Mouse (Mus musculus) megakaryocyte, embryonic 14.5 days (primary cell): ENCODE data around the gene Rdh11. TPM values are rescaled to one million over a fixed set of nuclear protein-coding genes. Genes with fewer than 3 reads are reported as not detected.
A peak's percentile ranks its signal among the peaks of the same experiment; 100 is the strongest.

Source experiments
- H3K27me3 ChIP-seq: replicated peaks from 2 replicates; pipeline ENCODE3; 2012; ENCODE audit warnings: inconsistent platforms
- H3K36me3 ChIP-seq: replicated peaks from 2 replicates; pipeline ENCODE3; 2012; ENCODE audit warnings: low read length, inconsistent platforms, mixed read lengths
- H3K4me1 ChIP-seq: 2 replicates; pipeline ENCODE4 v1.6.1; 2012; ENCODE audit warnings: inconsistent platforms
- H3K4me3 ChIP-seq: replicated peaks from 2 replicates; pipeline ENCODE3; 2012; ENCODE audit warnings: moderate library complexity, mild to moderate bottlenecking, inconsistent platforms
- H3K9me3 ChIP-seq: 2 replicates; pipeline ENCODE4 v1.6.1; 2012; ENCODE audit warnings: inconsistent platforms
- FLI1 ChIP-seq: IDR thresholded peaks from 2 replicates; pipeline ENCODE4 v1.6.1; 2012; ENCODE audit warnings: low read length, inconsistent platforms, mixed read lengths
- GATA1 ChIP-seq: IDR thresholded peaks from 3 replicates; pipeline ENCODE4 v1.6.1; 2012; ENCODE audit warnings: mixed read lengths, low read length, inconsistent platforms, borderline replicate concordance
- polyA plus RNA-seq: library from polyadenylated mRNA; stranded (reverse); fragments of >175 nt; gene quantifications from 2 replicates; pipeline ENCODE4 v1.2.3, GENCODE M21; 2012; ENCODE audit warnings: low replicate concordance; ENCODE audit not compliant: insufficient read depth

Rdh11 gene
- polyA plus RNA-seq, 1 experiment, result 1.2 TPM

GRCm38 (mm10) chr12:79149653-79150052, 42.4 kb downstream of the Rdh11 start:
- no peak for TF ChIP-seq GATA1
- no peak for TF ChIP-seq FLI1
- H3K4me3 ChIP-seq, result no peak overlapping the region
- H3K36me3 ChIP-seq, result peaks cover 85% of the 10 kb centered on the region
- no peaks in the 10 kb centered on the region for H3K27me3 ChIP-seq
- no peaks in the 10 kb centered on the region; the same call in 1 of the 2 replicates for H3K4me1 ChIP-seq
- no peaks in the 10 kb centered on the region for H3K9me3 ChIP-seq

DNA sequence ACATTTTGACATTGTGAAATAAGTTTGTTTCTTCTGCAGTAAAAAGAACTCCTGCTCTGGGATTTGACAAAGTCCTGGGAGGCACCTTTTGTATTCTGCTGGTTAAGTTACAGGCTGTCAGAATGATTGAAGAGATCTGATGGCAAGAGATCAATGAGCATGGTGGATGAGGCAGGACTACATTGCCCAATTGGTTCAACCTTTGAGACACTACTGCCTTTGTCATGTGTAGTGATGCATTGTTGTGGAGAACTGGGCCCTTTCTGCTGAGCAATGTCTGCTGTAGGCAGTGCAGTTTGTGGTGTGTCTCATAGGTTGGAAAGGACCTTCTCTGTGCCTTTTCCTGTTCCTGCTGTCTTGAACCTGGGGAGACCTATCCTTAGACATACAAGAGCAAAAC, 50.7 kb downstream of the Rdh11 start:
- peaks cover 3% of the 10 kb centered on the region; the same call in 1 of the 2 replicates for H3K4me1 ChIP-seq
- TF ChIP-seq FLI1 (no peak), GATA1 (no peak)
- H3K36me3 ChIP-seq, result peaks cover 15% of the 10 kb centered on the region
- H3K9me3 ChIP-seq, result no peaks in the 10 kb centered on the region
- peaks cover 2% of the 10 kb centered on the region for H3K27me3 ChIP-seq
- H3K4me3 ChIP-seq, result no peak overlapping the region

DNA sequence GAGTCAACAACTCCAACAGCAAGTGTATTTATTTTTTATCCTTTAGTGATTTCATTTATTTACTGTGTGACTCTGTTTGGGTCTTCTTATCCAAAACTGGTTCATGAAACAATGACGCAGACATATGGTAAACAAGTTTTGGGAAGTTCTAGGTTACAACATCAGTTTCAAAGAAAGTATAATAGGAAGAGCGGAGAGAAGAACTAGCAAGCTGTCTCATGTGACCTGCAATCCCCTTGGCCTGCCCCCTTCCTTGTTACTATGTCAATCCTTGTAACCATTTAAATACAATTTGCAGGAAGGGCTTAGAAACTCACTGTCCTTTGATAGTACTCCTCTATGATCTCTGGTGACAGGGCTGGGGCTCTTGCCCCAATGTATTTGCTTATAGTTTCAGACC, 51.3 kb downstream of the Rdh11 start:
- Histone ChIP-seq H3K9me3 (no peaks in the 10 kb centered on the region), H3K36me3 (peaks cover 9% of the 10 kb centered on the region), H3K27me3 (peaks cover 2% of the 10 kb centered on the region), H3K4me3 (no peak overlapping the region), H3K4me1 (peaks cover 3% of the 10 kb centered on the region; the same call in 1 of the 2 replicates)
- TF ChIP-seq GATA1 (no peak), FLI1 (no peak)

DNA sequence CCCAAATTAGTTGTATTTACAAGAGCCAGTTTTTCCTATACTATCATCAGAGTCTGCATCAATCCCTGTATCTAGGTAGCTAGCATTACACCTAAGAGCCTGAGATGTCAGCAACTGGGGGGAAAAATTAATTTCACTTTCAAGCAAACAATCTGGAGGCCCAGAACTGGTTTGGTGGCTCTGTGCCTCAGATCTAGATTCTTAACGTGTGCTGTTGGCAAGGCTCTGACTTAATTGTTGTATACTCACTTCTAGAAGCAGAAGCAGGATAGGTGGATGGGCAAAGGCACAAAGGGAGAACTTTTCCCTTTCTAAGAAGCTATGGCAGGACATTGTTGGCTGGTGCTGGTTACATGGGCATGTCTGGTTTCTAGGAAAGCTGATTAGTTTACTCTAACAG, 52.7 kb downstream of the Rdh11 start:
- Histone ChIP-seq H3K4me3 (no peak overlapping the region), H3K27me3 (peaks cover 8% of the 10 kb centered on the region), H3K4me1 (peaks cover 7% of the 10 kb centered on the region; the same call in 1 of the 2 replicates), H3K9me3 (no peaks in the 10 kb centered on the region), H3K36me3 (peaks cover 2% of the 10 kb centered on the region)
- TF ChIP-seq GATA1, result no peak
- no peak for TF ChIP-seq FLI1

GRCm38 (mm10) chr12:79138999-79139398, 53.1 kb downstream of the Rdh11 start:
- peaks cover 5% of the 10 kb centered on the region; the same call in 1 of the 2 replicates for H3K4me1 ChIP-seq
- TF ChIP-seq FLI1, result no peak
- no peak for TF ChIP-seq GATA1
- peaks cover 8% of the 10 kb centered on the region for H3K27me3 ChIP-seq
- no peak overlapping the region for H3K4me3 ChIP-seq
- H3K9me3 ChIP-seq, result no peaks in the 10 kb centered on the region
- no peaks in the 10 kb centered on the region for H3K36me3 ChIP-seq

- Histone ChIP-seq H3K36me3 (no peaks in the 10 kb centered on the region), H3K4me3 (no peak overlapping the region), H3K27me3 (peaks cover 26% of the 10 kb centered on the region), H3K9me3 (peaks cover 6% of the 10 kb centered on the region; the same call in 1 of the 2 replicates), H3K4me1 (peaks cover 9% of the 10 kb centered on the region)
- TF ChIP-seq FLI1 (no peak), GATA1 (no peak)
These were observed 55.1 kb downstream of the Rdh11 start for GRCm38 (mm10) chr12:79136949-79137348.

DNA sequence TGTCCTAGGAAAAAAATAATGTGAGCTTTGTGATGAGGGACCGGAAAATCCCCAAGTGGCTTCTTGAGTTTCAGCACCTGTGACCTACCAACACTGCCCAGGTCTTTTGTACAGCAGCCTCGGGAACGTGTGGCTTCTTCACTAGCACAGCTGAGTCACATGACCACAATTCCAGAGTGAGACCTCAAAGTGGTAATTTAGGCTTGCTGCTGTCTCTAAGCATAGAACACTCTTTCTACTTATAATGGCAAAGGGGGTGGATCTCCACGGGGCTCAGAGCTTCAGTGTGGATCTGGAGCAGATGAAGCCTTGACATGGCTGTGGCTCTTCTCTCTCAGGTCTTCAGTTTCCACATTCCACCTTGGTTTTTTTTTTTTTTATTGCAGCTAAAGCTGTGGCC, 57.0 kb downstream of the Rdh11 start:
- Histone ChIP-seq H3K9me3 (peaks cover 6% of the 10 kb centered on the region; the same call in 1 of the 2 replicates), H3K36me3 (no peaks in the 10 kb centered on the region), H3K4me1 (peaks cover 27% of the 10 kb centered on the region), H3K27me3 (peaks cover 44% of the 10 kb centered on the region), H3K4me3 (no peak overlapping the region)
- TF ChIP-seq FLI1 (no peak), GATA1 (no peak)

DNA sequence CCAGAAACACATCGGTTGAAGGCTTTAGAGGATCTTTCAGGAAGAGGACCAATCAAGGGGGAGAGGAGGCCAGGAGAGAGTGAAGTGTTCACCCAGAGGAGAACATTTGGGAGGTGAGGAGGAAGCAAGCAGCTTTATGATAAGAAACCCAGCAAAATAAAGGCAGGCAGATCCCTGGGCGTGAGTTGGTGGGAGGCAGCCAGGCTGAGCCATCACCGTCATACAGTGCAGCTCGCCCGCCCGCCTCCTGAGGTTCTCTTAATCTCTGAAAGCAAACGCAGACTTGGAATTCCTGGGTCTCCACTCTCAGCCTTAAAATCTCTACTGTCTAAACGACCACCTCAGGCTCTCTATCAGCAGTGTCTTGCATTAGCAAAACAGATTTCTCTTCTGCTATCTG, 57.4 kb downstream of the Rdh11 start:
- TF ChIP-seq GATA1 (no peak), FLI1 (no peak)
- no peaks in the 10 kb centered on the region for H3K36me3 ChIP-seq
- H3K4me3 ChIP-seq, result no peak overlapping the region
- H3K27me3 ChIP-seq, result peaks cover 44% of the 10 kb centered on the region
- H3K4me1 ChIP-seq, result peaks cover 27% of the 10 kb centered on the region
- H3K9me3 ChIP-seq, result peaks cover 6% of the 10 kb centered on the region; the same call in 1 of the 2 replicates

DNA sequence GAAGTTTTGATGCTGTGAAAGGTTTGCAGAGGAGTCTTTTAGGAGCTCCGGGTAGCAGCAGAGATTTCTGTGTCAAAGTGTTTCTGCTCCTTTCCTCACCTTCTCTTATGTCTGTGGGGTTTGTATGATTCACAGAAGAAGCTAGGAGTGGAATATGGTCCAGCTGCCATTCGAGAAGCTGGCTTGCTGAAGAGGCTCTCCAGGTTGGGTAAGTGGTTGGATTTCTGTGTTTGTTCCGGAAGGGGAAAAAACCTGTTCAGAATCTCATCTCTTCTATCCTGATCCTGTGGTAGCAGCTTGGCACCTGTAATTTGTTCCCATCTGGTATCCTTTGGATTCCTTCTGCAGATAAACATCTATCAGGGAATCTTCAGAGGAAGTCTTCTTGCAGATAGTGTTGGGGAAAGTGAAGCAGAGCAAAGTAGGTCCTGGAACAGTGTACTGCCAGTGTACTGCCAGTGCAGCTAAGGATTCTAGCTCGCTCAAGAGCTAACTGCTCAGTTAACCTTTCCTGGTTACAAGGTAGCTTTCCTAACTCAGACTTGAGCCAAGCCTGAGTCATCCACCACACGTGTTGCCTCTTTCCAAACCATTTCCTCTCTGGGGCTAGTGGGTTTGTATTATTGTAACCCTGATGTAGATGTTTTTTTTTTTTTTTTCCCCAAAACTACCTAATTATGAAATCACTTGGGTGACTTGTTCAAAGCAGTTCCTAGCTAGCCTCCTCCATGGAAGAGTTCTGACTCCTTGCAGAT, 60.2 kb downstream of the Rdh11 start:
- Histone ChIP-seq H3K9me3 (peaks cover 6% of the 10 kb centered on the region; the same call in 1 of the 2 replicates), H3K36me3 (no peaks in the 10 kb centered on the region), H3K4me1 (peaks cover 27% of the 10 kb centered on the region), H3K27me3 (peaks cover 46% of the 10 kb centered on the region), H3K4me3 (peak overlapping the region; percentile 75)
- TF ChIP-seq FLI1 (no peak), GATA1 (no peak)

DNA sequence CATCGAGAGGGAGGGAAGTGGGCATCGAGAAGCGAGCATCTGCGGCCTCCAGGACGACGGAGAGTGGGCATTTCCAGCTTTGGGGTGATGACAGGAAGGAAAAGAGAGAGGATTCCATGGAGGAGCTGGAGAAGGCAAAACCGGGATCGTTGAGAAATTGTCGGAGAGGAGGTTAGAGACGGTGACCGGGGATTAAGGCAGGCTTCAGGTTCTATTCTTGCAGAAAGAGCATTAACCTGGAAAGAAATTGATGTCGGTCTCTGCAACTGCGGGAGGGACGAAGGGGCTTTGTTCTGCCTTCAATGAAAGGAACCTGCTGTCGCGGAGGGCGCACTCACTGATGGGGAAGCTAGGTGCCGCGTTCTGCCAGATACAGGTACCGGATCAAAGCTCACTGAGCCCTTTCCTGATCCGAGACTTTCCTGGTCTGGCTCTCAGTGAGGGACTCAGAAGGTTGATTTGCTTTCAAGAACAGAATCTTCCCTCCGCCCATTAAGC, 60.9 kb downstream of the Rdh11 start:
- peaks cover 6% of the 10 kb centered on the region; the same call in 1 of the 2 replicates for H3K9me3 ChIP-seq
- H3K27me3 ChIP-seq, result peaks cover 44% of the 10 kb centered on the region
- peak overlapping the region; percentile 89 for H3K4me3 ChIP-seq
- peaks cover 27% of the 10 kb centered on the region for H3K4me1 ChIP-seq
- H3K36me3 ChIP-seq, result no peaks in the 10 kb centered on the region
- TF ChIP-seq GATA1 (no peak), FLI1 (no peak)
